Mouse (Mus musculus) liver, embryonic 14.5 days (tissue): ENCODE measurements around the gene Tnrc18. TPM values are rescaled to one million over a fixed set of nuclear protein-coding genes. Genes with fewer than 3 reads are reported as not detected.
"Not testable (repeated sequence)": the region's sequence is repeated elsewhere in the genome, so short reads cannot be mapped to it uniquely, and the experiment has no call there.

Experiments
- ATAC-seq: fragments of 200-750 bp; cut with Nextera tagmentation; 2 replicates; pipeline ENCODE4 v1.8.0; 2017; ENCODE audit warnings: moderate number of reproducible peaks, mild to moderate bottlenecking, moderate library complexity; ENCODE audit not compliant: insufficient read depth
- DNase-seq, 3 experiments: peaks; one replicate each; pipeline ENCODE4 v3.0.0-alpha.2; 2012 to 2013; ENCODE audit warnings: low read depth in 3 of 3, low spot score in 3 of 3
- H3K27ac ChIP-seq: fragments of 300-500 bp; sonication (generic); 2 replicates; pipeline ENCODE4 v1.5.1; 2014; ENCODE audit warnings: moderate library complexity, mild to moderate bottlenecking, control low read depth, inconsistent platforms
- H3K27me3 ChIP-seq: fragments of 300-500 bp; sonication (generic); 2 replicates; pipeline ENCODE4 v1.6.1; 2014; ENCODE audit warnings: mild to moderate bottlenecking, low read length, moderate library complexity; ENCODE audit not compliant: control insufficient read depth, insufficient read depth
- H3K36me3 ChIP-seq: fragments of 300-500 bp; sonication (generic); replicated peaks from 2 replicates; pipeline ENCODE4 v1.6.1; 2014; ENCODE audit warnings: low read depth; ENCODE audit not compliant: control insufficient read depth, insufficient read depth
- H3K4me1 ChIP-seq, 2 experiments: fragments of 200-500 bp in 1 of 2; fragments of 300-500 bp in 1 of 2; sonication (generic) in 1 of 2; replicated peaks; 2 replicates each; pipeline ENCODE4 v1.6.1; 2012 to 2014; ENCODE audit warnings: antibody characterized with exemption in 1 of 2, inconsistent platforms in 1 of 2, low read length in 1 of 2; ENCODE audit not compliant: control insufficient read depth in 2 of 2, insufficient read depth in 2 of 2
- H3K4me2 ChIP-seq: fragments of 300-500 bp; sonication (generic); 2 replicates; pipeline ENCODE4 v1.6.1; 2014; ENCODE audit warnings: low read depth, mild to moderate bottlenecking, control low read depth, moderate library complexity
- H3K4me3 ChIP-seq, 2 experiments: fragments of 200-500 bp in 1 of 2; fragments of 300-500 bp in 1 of 2; sonication (generic) in 1 of 2; 2 replicates each; pipeline ENCODE4 v1.5.1; 2012 to 2014; ENCODE audit warnings: low read depth in 2 of 2, low read length in 2 of 2, mild to moderate bottlenecking in 2 of 2, control low read depth in 1 of 2, inconsistent platforms in 1 of 2, moderate library complexity in 1 of 2; ENCODE audit not compliant: insufficient read depth in 1 of 2
- H3K9ac ChIP-seq: fragments of 300-500 bp; sonication (generic); replicated peaks from 2 replicates; pipeline ENCODE4 v1.6.1; 2014; ENCODE audit warnings: mild to moderate bottlenecking, control low read depth, moderate library complexity
- H3K9me3 ChIP-seq: fragments of 300-500 bp; sonication (generic); 2 replicates; pipeline ENCODE4 v1.6.1; 2016; ENCODE audit warnings: low read length, mixed read lengths; ENCODE audit not compliant: control insufficient read depth
- CTCF ChIP-seq: IDR thresholded peaks from 2 replicates; pipeline ENCODE4 v1.5.1; 2016; ENCODE audit warnings: antibody characterized with exemption, low read depth, control low read depth
- EP300 ChIP-seq: IDR thresholded peaks from 2 replicates; pipeline ENCODE4 v1.6.1; 2016; ENCODE audit warnings: antibody characterized with exemption, low read depth
- WGBS: fragments of 180-500 bp; shearing (Covaris S2); extraction: QIAGEN DNeasy Blood & Tissue Kit; methylation state at CpG from one replicate; pipeline ENCODE4 v1.1.7; 2014; ENCODE audit not compliant: insufficient replicate concordance; 5-methylcytosine and 5-hydroxymethylcytosine counted together
- polyA plus RNA-seq, 2 experiments: library from polyadenylated mRNA; depleted of rRNA in 1 of 2; stranded (reverse) in 1 of 2; unstranded in 1 of 2; fragments of >200 nt; fragmentation: Nextera tagmentation in 1 of 2; extraction: Ambion mirVana in 1 of 2; gene quantifications; 2 replicates each; pipeline versions ENCODE4 v1.2.1 to v1.2.3; 2012 to 2014

Gene Tnrc18
- polyA plus RNA-seq, 2 experiments: 2.3 to 2.9 TPM

GRCm38 (mm10) chr5:142844467-142844866 is 27.0 kb upstream of the Tnrc18 start:
- no peaks in the 10 kb centered on the region for H3K36me3 ChIP-seq
- H3K4me2 ChIP-seq: no peak overlapping the region
- no peak overlapping the region for H3K4me3 ChIP-seq
- no peak for TF ChIP-seq EP300
- peak; percentile 74 for TF ChIP-seq CTCF
- ATAC-seq (no peak), DNase-seq (no peak)
- H3K27ac ChIP-seq: no peak overlapping the region
- no peak overlapping the region for H3K9ac ChIP-seq
- no peaks in the 10 kb centered on the region for H3K9me3 ChIP-seq
- H3K4me1 ChIP-seq: 0 out of 4 replicates have a peak, but pooled peaks cover 0 to 2% of the 10 kb centered on the region in 2 experiments
- 45% methylated on average over 8 of the region's 8 CpGs for WGBS
- H3K27me3 ChIP-seq: no peaks in the 10 kb centered on the region

- no peak for TF ChIP-seq EP300
- TF ChIP-seq CTCF: peak; percentile 60
- H3K4me2 ChIP-seq: no peak overlapping the region
- no peaks in the 10 kb centered on the region for H3K36me3 ChIP-seq
- H3K9me3 ChIP-seq: no peaks in the 10 kb centered on the region
- DNase-seq: no peak
- no peaks in the 10 kb centered on the region for H3K27me3 ChIP-seq
- ATAC-seq: no peak
- H3K9ac ChIP-seq: no peak overlapping the region
- 32% methylated on average over 7 of the region's 7 CpGs for WGBS
- H3K27ac ChIP-seq: no peak overlapping the region
- no peak overlapping the region for H3K4me3 ChIP-seq
- H3K4me1 ChIP-seq: 0 out of 4 replicates have a peak, but pooled peaks cover 0 to 2% of the 10 kb centered on the region in 2 experiments
Measured at GRCm38 (mm10) chr5:142842137-142842642, 24.7 kb upstream of the Tnrc18 start.

GRCm38 (mm10) chr5:142841372-142842136 is 24.1 kb upstream of the Tnrc18 start:
- 59% methylated on average over 8 of the region's 8 CpGs for WGBS
- no peak for ATAC-seq
- no peak overlapping the region for H3K4me3 ChIP-seq

GRCm38 (mm10) chr5:142837427-142837826 is 20.0 kb upstream of the Tnrc18 start:
- H3K36me3 ChIP-seq, DNase-seq, H3K4me1 ChIP-seq, ATAC-seq, H3K27ac ChIP-seq, H3K9me3 ChIP-seq, H3K9ac ChIP-seq, H3K4me3 ChIP-seq, H3K4me2 ChIP-seq, H3K27me3 ChIP-seq: not testable (repeated sequence)
- WGBS: 80% methylated on average over 2 of the region's 2 CpGs

More at GRCm38 (mm10) chr5:142841372-142842136, 24.1 kb upstream of the Tnrc18 start:
- no peak for DNase-seq
- no peak overlapping the region for H3K27ac ChIP-seq
- 0 out of 4 replicates have a peak, but pooled peaks cover 0 to 2% of the 10 kb centered on the region in 2 experiments for H3K4me1 ChIP-seq
- H3K36me3 ChIP-seq: no peaks in the 10 kb centered on the region
- no peaks in the 10 kb centered on the region for H3K9me3 ChIP-seq
- H3K9ac ChIP-seq: no peak overlapping the region
- no peak overlapping the region for H3K4me2 ChIP-seq
- no peaks in the 10 kb centered on the region for H3K27me3 ChIP-seq
- TF ChIP-seq CTCF (no peak), EP300 (no peak)

- ATAC-seq: no peak
- H3K9ac ChIP-seq: no peak overlapping the region
- TF ChIP-seq CTCF: no peak
- no peak for TF ChIP-seq EP300
- H3K4me2 ChIP-seq: no peak overlapping the region
- no peak overlapping the region for H3K4me3 ChIP-seq
- no peaks in the 10 kb centered on the region for H3K27me3 ChIP-seq
- WGBS: 71% methylated on average over 6 of the region's 6 CpGs
- peaks cover 3% of the 10 kb centered on the region; the same call in 1 of the 2 replicates for H3K9me3 ChIP-seq
- no peaks in the 10 kb centered on the region for H3K36me3 ChIP-seq
- no peak overlapping the region for H3K27ac ChIP-seq
- H3K4me1 ChIP-seq: 0 out of 4 replicates have a peak, but pooled peaks cover 0 to 2% of the 10 kb centered on the region in 2 experiments
- DNase-seq: no peak
Measured at GRCm38 (mm10) chr5:142836891-142837290, 19.4 kb upstream of the Tnrc18 start.
